Mouse (Mus musculus) midbrain, postnatal 0 days (tissue): ENCODE data around the gene Fam187a. TPM values are rescaled to one million over a fixed set of nuclear protein-coding genes. Genes with fewer than 3 reads are reported as not detected.

ENCODE experiments used
- ATAC-seq: fragments of 200-750 bp; cut with Nextera tagmentation; 2 replicates; pipeline ENCODE4 v1.8.0; 2017; ENCODE audit warnings: moderate number of reproducible peaks, mild to moderate bottlenecking, moderate TSS enrichment, moderate library complexity; ENCODE audit not compliant: low FRiP score
- DNase-seq: peaks from one replicate; pipeline ENCODE4 v3.0.0-alpha.2; 2015; ENCODE audit warnings: low spot score
- H3K27ac ChIP-seq: fragments of 300-500 bp; sonication (generic); 2 replicates; pipeline ENCODE4 v1.5.1; 2014; ENCODE audit warnings: low read depth, mild to moderate bottlenecking, low read length, mixed read lengths
- H3K27me3 ChIP-seq: fragments of 300-500 bp; sonication (generic); 2 replicates; pipeline ENCODE4 v1.6.1; 2014; ENCODE audit warnings: low read length, control low read depth, mixed read lengths; ENCODE audit not compliant: insufficient read depth
- H3K36me3 ChIP-seq: fragments of 300-500 bp; sonication (generic); 2 replicates; pipeline ENCODE4 v1.6.1; 2014; ENCODE audit warnings: low read length, control low read depth, mixed read lengths; ENCODE audit not compliant: insufficient read depth
- H3K4me1 ChIP-seq: fragments of 300-500 bp; sonication (generic); 2 replicates; pipeline ENCODE4 v1.6.1; 2014; ENCODE audit warnings: mild to moderate bottlenecking, control low read depth, antibody characterized with exemption, low read length, mixed read lengths; ENCODE audit not compliant: insufficient read depth
- H3K4me2 ChIP-seq: fragments of 300-500 bp; sonication (generic); 2 replicates; pipeline ENCODE4 v1.6.1; 2014; ENCODE audit warnings: low read depth, mild to moderate bottlenecking, low read length, mixed read lengths; ENCODE audit not compliant: poor library complexity, severe bottlenecking
- H3K4me3 ChIP-seq: fragments of 300-500 bp; sonication (generic); 2 replicates; pipeline ENCODE4 v1.5.1; 2014; ENCODE audit warnings: low read depth, mild to moderate bottlenecking, low read length, moderate library complexity
- H3K9ac ChIP-seq: fragments of 300-500 bp; sonication (generic); replicated peaks from 2 replicates; pipeline ENCODE4 v1.6.1; 2014; ENCODE audit warnings: mild to moderate bottlenecking, low read length, moderate library complexity, mixed read lengths; ENCODE audit not compliant: poor library complexity, severe bottlenecking
- H3K9me3 ChIP-seq: fragments of 300-500 bp; sonication (generic); 2 replicates; pipeline ENCODE4 v1.6.1; 2016; ENCODE audit warnings: low read length, control low read depth
- CTCF ChIP-seq: IDR thresholded peaks from 2 replicates; pipeline ENCODE4 v1.5.1; 2016; ENCODE audit warnings: antibody characterized with exemption, mild to moderate bottlenecking
- WGBS: fragments of 180-500 bp; shearing (Covaris S2); extraction: QIAGEN DNeasy Blood & Tissue Kit; methylation state at CpG from one replicate; pipeline ENCODE4 v1.1.7; 2014; 5-methylcytosine and 5-hydroxymethylcytosine counted together
- polyA plus RNA-seq: library from polyadenylated mRNA; unstranded; fragments of >200 nt; fragmentation: Nextera tagmentation; extraction: Ambion mirVana; gene quantifications from 2 replicates; pipeline ENCODE4 v1.2.1, GENCODE M21; 2015
- total RNA-seq: library from RNA; depleted of rRNA; stranded (reverse); fragments of >200 nt; gene quantifications from 2 replicates; pipeline ENCODE4 v1.2.3, GENCODE M21; 2014

The Fam187a gene
- total and polyA plus RNA-seq, 2 experiments from 2014 or later = 0.12 TPM; not detected in 1

- peaks cover 82% of the 10 kb centered on the region for H3K36me3 ChIP-seq
- no peak overlapping the region for H3K4me3 ChIP-seq
- DNase-seq (no peak), ATAC-seq (no peak)
- H3K9ac ChIP-seq = no peak overlapping the region
- WGBS = 91% methylated on average over 10 of the region's 10 CpGs
- H3K9me3 ChIP-seq = no peaks in the 10 kb centered on the region
- H3K4me2 ChIP-seq = no peak overlapping the region
- TF ChIP-seq CTCF = no peak
- no peaks in the 10 kb centered on the region for H3K4me1 ChIP-seq
- H3K27me3 ChIP-seq = no peaks in the 10 kb centered on the region
- no peak overlapping the region for H3K27ac ChIP-seq
Measured at GRCm38 (mm10) chr11:102845926-102846325, 39.0 kb upstream of the Fam187a start.

- H3K36me3 ChIP-seq = peaks cover 65% of the 10 kb centered on the region
Measured at GRCm38 (mm10) chr11:102851883-102852282, 33.1 kb upstream of the Fam187a start.

GRCm38 (mm10) chr11:102853760-102854159 is 31.2 kb upstream of the Fam187a start:
- H3K4me2 ChIP-seq = no peak overlapping the region
- H3K4me1 ChIP-seq = no peaks in the 10 kb centered on the region
- H3K36me3 ChIP-seq = peaks cover 61% of the 10 kb centered on the region
- ATAC-seq (no peak), DNase-seq (peak; percentile 55)
- peak; percentile 72 for TF ChIP-seq CTCF
- no peaks in the 10 kb centered on the region for H3K9me3 ChIP-seq
- H3K9ac ChIP-seq = no peak overlapping the region
- H3K4me3 ChIP-seq = no peak overlapping the region
- H3K27me3 ChIP-seq = no peaks in the 10 kb centered on the region
- H3K27ac ChIP-seq = no peak overlapping the region

More at GRCm38 (mm10) chr11:102851883-102852282, 33.1 kb upstream of the Fam187a start:
- H3K9ac ChIP-seq = no peak overlapping the region
- DNase-seq = peak; percentile 47
- no peaks in the 10 kb centered on the region for H3K4me1 ChIP-seq
- H3K27me3 ChIP-seq = no peaks in the 10 kb centered on the region
- no peak for ATAC-seq
- H3K9me3 ChIP-seq = no peaks in the 10 kb centered on the region
- peak; percentile 67 for TF ChIP-seq CTCF
- H3K4me3 ChIP-seq = no peak overlapping the region
- 65% methylated on average over 5 of the region's 5 CpGs for WGBS
- no peak overlapping the region for H3K4me2 ChIP-seq
- H3K27ac ChIP-seq = no peak overlapping the region

GRCm38 (mm10) chr11:102855941-102856340 is 29.0 kb upstream of the Fam187a start:
- H3K4me3 ChIP-seq = no peak overlapping the region
- no peak overlapping the region for H3K27ac ChIP-seq
- no peaks in the 10 kb centered on the region for H3K9me3 ChIP-seq
- TF ChIP-seq CTCF = no peak
- DNase-seq (no peak), ATAC-seq (no peak)
- no peak overlapping the region for H3K9ac ChIP-seq
- H3K36me3 ChIP-seq = peaks cover 65% of the 10 kb centered on the region
- no peaks in the 10 kb centered on the region for H3K27me3 ChIP-seq
- H3K4me1 ChIP-seq = no peaks in the 10 kb centered on the region
- H3K4me2 ChIP-seq = no peak overlapping the region
- WGBS = 90% methylated on average over 6 of the region's 6 CpGs

GRCm38 (mm10) chr11:102858951-102859350 is 26.0 kb upstream of the Fam187a start:
- Histone ChIP-seq H3K27me3 (no peaks in the 10 kb centered on the region), H3K4me1 (no peaks in the 10 kb centered on the region), H3K4me2 (no peak overlapping the region), H3K9ac (no peak overlapping the region), H3K9me3 (no peaks in the 10 kb centered on the region), H3K27ac (no peak overlapping the region), H3K36me3 (peaks cover 62% of the 10 kb centered on the region), H3K4me3 (no peak overlapping the region)
- DNase-seq (peak; percentile 75), ATAC-seq (no peak)
- TF ChIP-seq CTCF = no peak
- WGBS = 80% methylated on average over 11 of the region's 11 CpGs

GRCm38 (mm10) chr11:102859933-102860332 is 25.0 kb upstream of the Fam187a start:
- Histone ChIP-seq H3K9ac (no peak overlapping the region), H3K27me3 (no peaks in the 10 kb centered on the region), H3K4me1 (no peaks in the 10 kb centered on the region), H3K9me3 (no peaks in the 10 kb centered on the region), H3K36me3 (peaks cover 55% of the 10 kb centered on the region), H3K4me2 (no peak overlapping the region), H3K4me3 (no peak overlapping the region), H3K27ac (no peak overlapping the region)
- ATAC-seq (no peak), DNase-seq (peak; percentile 67)
- TF ChIP-seq CTCF = no peak
- 86% methylated on average over 8 of the region's 8 CpGs for WGBS
